Mouse (Mus musculus) testis, adult 2 months (tissue): ENCODE results near the gene Mfrp. TPM values are rescaled to one million over a fixed set of nuclear protein-coding genes. Genes with fewer than 3 reads are reported as not detected.

Experiments used
- H3K27ac ChIP-seq: fragments of 200-500 bp; 2 replicates; pipeline ENCODE4 v1.5.1; 2012; ENCODE audit warnings: low read depth, low read length; ENCODE audit not compliant: control insufficient read depth, insufficient read depth
- H3K27me3 ChIP-seq: fragments of 200-500 bp; 2 replicates; pipeline ENCODE4 v1.6.1; 2012; ENCODE audit warnings: mild to moderate bottlenecking, low read length, moderate library complexity; ENCODE audit not compliant: control insufficient read depth, insufficient read depth
- H3K36me3 ChIP-seq: fragments of 200-500 bp; 2 replicates; pipeline ENCODE4 v1.6.1; 2012; ENCODE audit warnings: mild to moderate bottlenecking, low read length; ENCODE audit not compliant: control insufficient read depth, insufficient read depth
- H3K4me1 ChIP-seq: fragments of 200-500 bp; 2 replicates; pipeline ENCODE4 v1.6.1; 2012; ENCODE audit warnings: low read length; ENCODE audit not compliant: control insufficient read depth, insufficient read depth
- H3K4me3 ChIP-seq: fragments of 200-500 bp; 2 replicates; pipeline ENCODE4 v1.5.1; 2012; ENCODE audit warnings: low read depth, mild to moderate bottlenecking, low read length, moderate library complexity, mixed read lengths; ENCODE audit not compliant: control insufficient read depth
- CTCF ChIP-seq: fragments of 200-500 bp; IDR thresholded peaks from 2 replicates; pipeline ENCODE4 v1.5.1; 2012; ENCODE audit warnings: low read depth, mild to moderate bottlenecking, inconsistent platforms, low read length, moderate library complexity; ENCODE audit not compliant: control insufficient read depth, insufficient read depth, insufficient replicate concordance
- POLR2A ChIP-seq: fragments of 200-500 bp; IDR thresholded peaks from 2 replicates; pipeline ENCODE4 v1.6.1; 2012; ENCODE audit warnings: low read depth, mild to moderate bottlenecking, inconsistent platforms, low read length, moderate library complexity; ENCODE audit not compliant: control insufficient read depth
- polyA plus RNA-seq: library from polyadenylated mRNA; depleted of rRNA; stranded (reverse); fragments of >200 nt; gene quantifications from 2 replicates; pipeline ENCODE4 v1.2.3, GENCODE M21; 2012; rRNA removed

Mfrp gene
- polyA plus RNA-seq, 1 experiment, result 1.4 TPM

DNA sequence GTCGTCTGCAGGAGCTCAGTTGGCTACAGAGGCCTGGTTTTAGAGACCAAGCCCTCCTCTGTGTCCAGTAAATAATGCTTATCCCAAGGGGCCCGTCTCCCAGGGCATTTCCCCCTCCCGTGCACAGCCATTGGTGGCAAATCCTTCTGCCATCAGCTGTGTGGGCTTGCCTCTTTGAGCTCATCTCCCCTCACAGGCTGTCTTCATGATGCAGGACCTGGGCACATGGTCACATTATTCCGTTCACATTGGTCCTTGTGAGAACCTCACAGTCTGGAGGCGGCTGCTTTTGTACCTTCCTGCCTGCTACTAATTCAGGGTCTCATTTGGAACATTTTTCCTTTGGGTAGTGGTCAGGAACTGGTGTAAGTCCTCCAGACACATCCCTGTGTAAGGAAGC, 40.4 kb downstream of the Mfrp start:
- no peaks in the 10 kb centered on the region for H3K4me1 ChIP-seq
- H3K27me3 ChIP-seq, result no peaks in the 10 kb centered on the region
- H3K36me3 ChIP-seq, result no peaks in the 10 kb centered on the region
- no peak overlapping the region for H3K4me3 ChIP-seq
- no peak for TF ChIP-seq CTCF
- no peak for TF ChIP-seq POLR2A
- no peak overlapping the region for H3K27ac ChIP-seq

DNA sequence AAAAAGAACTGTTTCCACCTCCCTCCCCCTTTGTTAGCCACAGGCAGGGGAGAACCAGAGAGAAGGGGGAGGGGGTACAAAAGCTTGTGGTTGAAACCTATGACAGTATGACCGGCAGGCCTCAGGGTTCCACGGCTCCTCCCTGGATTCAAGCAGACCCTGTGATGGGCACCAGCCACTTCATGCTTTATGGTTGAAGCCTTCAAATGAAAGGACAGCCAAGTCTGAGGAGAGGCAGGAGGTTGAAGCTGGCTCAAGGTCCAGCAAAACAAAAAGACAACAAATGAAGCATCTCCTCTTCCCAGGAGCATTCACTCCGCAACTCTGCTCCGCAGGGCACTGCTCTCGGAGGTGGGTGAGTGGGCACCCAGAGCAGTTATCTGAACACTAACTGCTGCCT, 41.9 kb downstream of the Mfrp start:
- H3K36me3 ChIP-seq, result no peaks in the 10 kb centered on the region
- H3K4me1 ChIP-seq, result no peaks in the 10 kb centered on the region
- no peak overlapping the region; the same call in 1 of the 2 replicates for H3K27ac ChIP-seq
- H3K4me3 ChIP-seq, result no peak overlapping the region
- no peaks in the 10 kb centered on the region for H3K27me3 ChIP-seq
- no peak for TF ChIP-seq CTCF
- no peak for TF ChIP-seq POLR2A

DNA sequence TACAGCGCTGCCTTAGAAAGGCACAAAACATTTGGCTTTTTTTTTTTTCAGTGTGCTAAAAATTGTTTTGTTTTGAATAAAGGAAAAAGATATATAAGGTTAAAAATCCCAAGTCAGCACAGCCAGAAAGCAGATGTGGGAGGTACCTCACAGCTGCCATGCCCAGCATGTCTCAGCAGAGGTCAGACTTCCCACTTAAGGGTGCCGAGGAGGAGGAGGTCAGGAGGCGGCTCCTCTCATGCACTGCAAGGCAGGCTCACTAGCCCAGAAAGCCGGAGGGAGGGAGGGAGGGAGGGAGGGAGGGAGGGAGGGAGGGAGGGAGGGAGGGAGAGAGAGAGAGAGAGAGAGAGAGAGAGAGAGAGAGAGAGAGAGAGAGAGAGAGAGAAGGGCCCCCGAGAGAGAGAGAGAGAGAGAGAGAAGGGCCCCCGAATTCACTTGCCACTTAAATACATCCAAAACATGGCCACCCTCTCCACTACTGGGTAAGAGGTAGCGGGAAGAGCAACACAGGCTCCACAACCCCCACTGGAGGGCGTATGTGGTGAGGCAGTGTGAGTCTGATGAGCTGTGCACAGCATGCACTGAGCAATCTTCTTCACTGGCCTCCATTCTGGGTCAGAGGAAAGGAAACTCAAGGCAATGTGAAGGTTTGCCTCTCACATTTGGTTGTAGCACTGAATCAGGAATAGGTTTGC, 42.6 kb downstream of the Mfrp start:
- no peaks in the 10 kb centered on the region for H3K27me3 ChIP-seq
- no peak overlapping the region for H3K4me3 ChIP-seq
- H3K4me1 ChIP-seq, result no peaks in the 10 kb centered on the region
- no peak overlapping the region for H3K27ac ChIP-seq
- TF ChIP-seq POLR2A (no peak), CTCF (peak; percentile 21; the same call in 1 of the 2 replicates)
- no peaks in the 10 kb centered on the region for H3K36me3 ChIP-seq

DNA sequence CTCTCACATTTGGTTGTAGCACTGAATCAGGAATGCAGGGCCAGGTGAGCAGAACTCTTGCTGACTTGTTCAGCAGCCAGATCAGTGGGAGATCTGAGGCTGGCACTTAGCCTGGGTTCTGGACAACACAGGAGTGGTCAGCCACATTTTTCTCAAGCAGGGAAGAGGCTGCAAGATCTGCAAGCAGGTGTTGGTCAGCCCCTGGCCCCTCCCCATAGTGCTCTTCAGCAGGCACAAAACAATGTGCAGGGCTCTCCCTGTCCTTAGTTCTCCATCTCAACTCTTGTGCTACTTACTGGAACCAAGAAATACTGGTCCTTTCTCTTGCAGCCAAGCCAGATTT, 43.2 kb downstream of the Mfrp start:
- no peak for TF ChIP-seq CTCF
- Histone ChIP-seq H3K4me3 (no peak overlapping the region), H3K36me3 (no peaks in the 10 kb centered on the region), H3K27me3 (no peaks in the 10 kb centered on the region), H3K4me1 (no peaks in the 10 kb centered on the region), H3K27ac (no peak overlapping the region)

DNA sequence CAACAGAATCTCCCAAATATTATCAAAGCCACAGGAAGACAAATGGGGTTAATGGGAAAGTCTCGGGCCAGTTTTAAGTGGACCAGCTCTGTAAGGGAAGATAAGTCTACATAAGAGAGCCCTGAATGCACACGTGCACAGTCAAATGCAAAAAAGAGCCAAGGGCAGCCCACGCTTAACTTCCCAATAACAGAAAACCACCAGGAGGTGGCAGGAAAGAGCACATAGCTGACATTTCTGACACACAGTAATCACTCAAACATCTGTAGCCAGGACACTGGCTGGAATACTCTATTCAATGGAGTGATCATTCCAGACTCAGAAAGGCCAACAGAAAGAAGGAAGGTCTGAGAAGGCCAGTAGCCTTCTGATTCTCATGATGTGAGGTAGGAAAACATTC, 45.8 kb downstream of the Mfrp start:
- Histone ChIP-seq H3K36me3 (no peaks in the 10 kb centered on the region), H3K4me1 (no peaks in the 10 kb centered on the region), H3K4me3 (no peak overlapping the region), H3K27ac (no peak overlapping the region), H3K27me3 (no peaks in the 10 kb centered on the region)
- TF ChIP-seq POLR2A (no peak), CTCF (no peak)

Other genes starting within 250 kb of the Mfrp start
- gene Thy1, start 58.3 kb upstream of the Mfrp start, polyA plus RNA-seq, result 0.36 and 0.95 TPM in 2 replicates
- 597 and 615 TPM in 2 replicates for gene Usp2, start 34.7 kb upstream of the Mfrp start, polyA plus RNA-seq
- 2.0 and 3.1 TPM in 2 replicates for gene C1qtnf5, start 5.5 kb downstream of the Mfrp start, polyA plus RNA-seq
- gene Gm49380, start 11.8 kb downstream of the Mfrp start, polyA plus RNA-seq, result 1.2 and 1.6 TPM in 2 replicates
- 37.5 and 38.3 TPM in 2 replicates for gene Rnf26, start 11.8 kb downstream of the Mfrp start, polyA plus RNA-seq
- 14.1 and 14.3 TPM in 2 replicates for gene Mcam, start 32.7 kb downstream of the Mfrp start, polyA plus RNA-seq
- gene Cbl, start 132.3 kb downstream of the Mfrp start, polyA plus RNA-seq, result 45.5 and 47.9 TPM in 2 replicates
- 0.61 and 0.69 TPM in 2 replicates for gene Ccdc153, start 138.9 kb downstream of the Mfrp start, polyA plus RNA-seq
- 0.11 TPM in 1 of 2 replicates, not detected in the other for gene Pdzd3, start 149.7 kb downstream of the Mfrp start, polyA plus RNA-seq
- gene Nlrx1, start 166.9 kb downstream of the Mfrp start, polyA plus RNA-seq, result 1.3 and 1.6 TPM in 2 replicates
- gene Abcg4, start 186.9 kb downstream of the Mfrp start, polyA plus RNA-seq, result 0.58 and 0.89 TPM in 2 replicates
- 13.1 and 16.0 TPM in 2 replicates for gene Hinfp, start 203.9 kb downstream of the Mfrp start, polyA plus RNA-seq
- gene C2cd2l, start 218.6 kb downstream of the Mfrp start, polyA plus RNA-seq, result 16.4 and 20.7 TPM in 2 replicates
- gene Dpagt1, start 224.3 kb downstream of the Mfrp start, polyA plus RNA-seq, result 6.5 and 6.7 TPM in 2 replicates
- gene H2afx, start 233.0 kb downstream of the Mfrp start, polyA plus RNA-seq, result 107 TPM in 2 replicates
- 18.2 and 19.3 TPM in 2 replicates for gene Hmbs, start 242.5 kb downstream of the Mfrp start, polyA plus RNA-seq